21 mouse cellular contexts compared by ENCODE assay signal in genomic region chr4:130645426-130645825, GRCm38 (mm10). TPM values are rescaled to one million over a fixed set of nuclear protein-coding genes. Genes with fewer than 3 reads are reported as not detected.
A peak's percentile ranks its signal among the peaks of the same experiment; 100 is the strongest.
DNase-seq lines count a peak whose midpoint lies in the region; ATAC-seq and TF ChIP-seq lines count a peak whose summit lies in the region.
"Had no signal": no experiment of that assay in that cellular context is flagged by ENCODE, and none has a peak within 500 bp of the region (broad histone marks: within the 10 kb centered on the region; RNA-seq: fewer than 3 reads in every experiment).

No protein-coding gene starts in this region.

- peak; percentile 33 for DNase-seq in cerebellum, adult 11 months
- peak; percentile 47 for DNase-seq in brain, embryonic 14.5 days (ENCODE audit: low read depth)
- DNase-seq in cerebellum, adult 9-10 months: peak; percentile 59
- no peak for DNase-seq in left cerebral cortex, adult 9 months (ENCODE audit: low spot score in 2 of 2)
- DNase-seq in heart, postnatal 25 days (ENCODE audit: low spot score): no peak
- DNase-seq in heart, adult 2 months: no peak
- DNase-seq: adrenal gland, adult 2 months; adrenal gland, postnatal 25 days; B cell, adult 2 months; gastrocnemius, postnatal 14 days; heart, postnatal 36 days; kidney, adult 11 months; kidney, adult 9 months had no signal

- H3K4me3 ChIP-seq in ES-Bruce4 (ENCODE audit: low read depth, low read length): no peak overlapping the region
- H3K4me3 ChIP-seq in heart, adult 2 months: no peak overlapping the region
- H3K4me3 ChIP-seq: embryonic facial prominence, embryonic 10.5 days; forebrain, embryonic 15.5 days; heart, embryonic 12.5 days; hindbrain, embryonic 13.5 days had no signal

- no peak for ATAC-seq in cerebellum, adult (ENCODE audit: insufficient number of reproducible peaks, low FRiP score, low TSS enrichment)
- ATAC-seq: CD4-positive, CD25-positive, alpha-beta regulatory T cell, adult 4 months; forebrain, embryonic 15.5 days; hindbrain, postnatal 0 days had no signal

- intact Hi-C loops in heart, postnatal 25 days (cut with DNase I): no loop called here
- intact Hi-C loops in heart, adult 2 months (cut with DNase I): no loop called here

- TF ChIP-seq POLR2A in ES-Bruce4 (IDR thresholded peaks at IDR 0.05; ENCODE audit: insufficient read depth, low read length): no peak
- no peak for TF ChIP-seq POLR2A in brain, embryonic 14.5 days (IDR thresholded peaks at IDR 0.05; ENCODE audit: borderline replicate concordance, extremely low read depth, insufficient read depth, insufficient read length, poor library complexity, severe bottlenecking)
- no peak for TF ChIP-seq POLR2A in heart, adult 2 months (IDR thresholded peaks at IDR 0.05; ENCODE audit: insufficient read depth, low read depth, low read length)

- WGBS in heart, adult 2 months: 94% methylated on average over 1 of the region's 1 CpGs

- H3K9ac ChIP-seq in ES-Bruce4 (ENCODE audit: low read depth, poor library complexity, severe bottlenecking): peak overlapping the region; percentile 11
- H3K9ac ChIP-seq in heart, adult 2 months (ENCODE audit: low read depth, low read length): no peak overlapping the region
- H3K9ac ChIP-seq: forebrain, embryonic 15.5 days; heart, embryonic 12.5 days; hindbrain, embryonic 13.5 days had no signal

- H3K4me1 ChIP-seq in ES-Bruce4 (ENCODE audit: control insufficient read depth, insufficient read depth, low read length): peaks cover 4% of the 10 kb centered on the region
- no peaks in the 10 kb centered on the region for H3K4me1 ChIP-seq in heart, adult 2 months (ENCODE audit: control insufficient read depth, insufficient read depth, low read length)
- H3K4me1 ChIP-seq: embryonic facial prominence, embryonic 10.5 days; forebrain, embryonic 15.5 days; heart, embryonic 12.5 days; hindbrain, embryonic 13.5 days had no signal

- H3K36me3 ChIP-seq in ES-Bruce4 (ENCODE audit: control insufficient read depth, insufficient read depth, low read length, poor library complexity, severe bottlenecking): no peaks in the 10 kb centered on the region
- no peaks in the 10 kb centered on the region; the same call in 1 of the 2 replicates for H3K36me3 ChIP-seq in heart, adult 2 months (ENCODE audit: control insufficient read depth, insufficient read depth, low read length)
- H3K36me3 ChIP-seq: embryonic facial prominence, embryonic 10.5 days; forebrain, embryonic 15.5 days; heart, embryonic 12.5 days; hindbrain, embryonic 13.5 days had no signal

- peak overlapping the region; percentile 93 for H3K27ac ChIP-seq in ES-Bruce4 (ENCODE audit: insufficient read depth, low read length)
- no peak overlapping the region for H3K27ac ChIP-seq in heart, adult 2 months
- H3K27ac ChIP-seq: embryonic facial prominence, embryonic 10.5 days; forebrain, embryonic 15.5 days; hindbrain, embryonic 13.5 days; hindbrain, postnatal 0 days had no signal

- peak; percentile 68; the same call in 1 of the 2 replicates for TF ChIP-seq EP300 in ES-Bruce4 (IDR thresholded peaks at IDR 0.05; ENCODE audit: insufficient read depth, low read depth, low read length)
- TF ChIP-seq EP300 in heart, adult 2 months (IDR thresholded peaks at IDR 0.05; ENCODE audit: insufficient read depth, low read depth, low read length): no peak

- no peaks in the 10 kb centered on the region for H3K9me3 ChIP-seq in ES-Bruce4 (replicated peaks; ENCODE audit: control insufficient read depth, insufficient read depth, low read length, poor library complexity, severe bottlenecking)
- H3K9me3 ChIP-seq: embryonic facial prominence, embryonic 10.5 days; forebrain, embryonic 15.5 days; heart, embryonic 12.5 days; hindbrain, embryonic 13.5 days had no signal

- TF ChIP-seq CTCF in ES-Bruce4 (IDR thresholded peaks at IDR 0.05; ENCODE audit: low read depth, low read length): no peak
- TF ChIP-seq CTCF in brain, embryonic 14.5 days (IDR thresholded peaks at IDR 0.05; ENCODE audit: borderline replicate concordance, extremely low read depth, insufficient read depth, insufficient read length): no peak
- TF ChIP-seq CTCF in heart, adult 2 months (IDR thresholded peaks at IDR 0.05): no peak

- H3K27me3 ChIP-seq in ES-Bruce4 (ENCODE audit: control insufficient read depth, insufficient read depth, low read length, poor library complexity, severe bottlenecking): no peaks in the 10 kb centered on the region
- H3K27me3 ChIP-seq in heart, adult 2 months (ENCODE audit: control insufficient read depth, insufficient read depth, low read length): no peaks in the 10 kb centered on the region
- H3K27me3 ChIP-seq: forebrain, embryonic 15.5 days; heart, embryonic 12.5 days; hindbrain, embryonic 13.5 days had no signal

- no peaks in the 10 kb centered on the region for H3K79me2 ChIP-seq in heart, adult 2 months (replicated peaks; ENCODE audit: control insufficient read depth, insufficient read depth, low read length)

RNA-seq across cellular contexts. Expression of gene Pum1, which starts 17.7 kb away (rescaled TPM):
- 111 and 125 TPM in 2 replicates for polyA plus RNA-seq in ES-Bruce4 (2011; ENCODE audit: insufficient read depth, insufficient read length, low read depth, missing spikeins)
- 97.2 and 106 TPM in 2 replicates for polyA plus RNA-seq in brain, embryonic 14.5 days (2012; rRNA removed)
- 10 to 100 TPM; 56.6 to 62.0 TPM for total RNA-seq in heart, postnatal 25 days (2021)
- 10 to 100 TPM; 57.1 to 59.7 TPM for total RNA-seq in heart, adult 2 months (2021)
- polyA plus RNA-seq in heart, adult 2 months (2012; rRNA removed): 32.2 and 47.1 TPM in 2 replicates

Comparison
In these comparisons a context has a peak if more than half of its experiments do, and no peak if none do; other contexts are left out.
1. DNase-seq: peak in cerebellum, adult 11 months (single experiment), brain, embryonic 14.5 days (single experiment) and cerebellum, adult 9-10 months (single experiment); none in left cerebral cortex, adult 9 months (0 of 2), heart, postnatal 25 days (single experiment) and heart, adult 2 months (0 of 2).